Mouse (Mus musculus): ENCODE results near the gene Tmem210. TPM values are rescaled to one million over a fixed set of nuclear protein-coding genes. Genes with fewer than 3 reads are reported as not detected.
A peak's percentile ranks its signal among the peaks of the same experiment; 100 is the strongest.

Tmem210 gene
- polyA plus RNA-seq, 1 experiment from 2014 or later: not detected

- H3K27me3 ChIP-seq (ENCODE audit: control insufficient read depth, insufficient read depth, low read length): peaks cover 33% of the 10 kb centered on the region
- no peak overlapping the region for H3K9ac ChIP-seq (ENCODE audit: low read length)
- ATAC-seq (replicated peaks; ENCODE audit: low FRiP score) (no peak), DNase-seq (ENCODE audit: low spot score) (no peak)
- H3K4me3 ChIP-seq (ENCODE audit: low read depth, low read length): no peak overlapping the region
- no peaks in the 10 kb centered on the region for H3K9me3 ChIP-seq (ENCODE audit: control insufficient read depth, low read length)
- H3K4me1 ChIP-seq (replicated peaks; ENCODE audit: control insufficient read depth, insufficient read depth, low read length): no peaks in the 10 kb centered on the region
- WGBS: 5% methylated on average over 11 of the region's 11 CpGs
- no peak overlapping the region for H3K27ac ChIP-seq (ENCODE audit: low read depth, low read length)
- no peak overlapping the region for H3K4me2 ChIP-seq (ENCODE audit: low read depth, low read length, severe bottlenecking)
- H3K36me3 ChIP-seq (ENCODE audit: control insufficient read depth, insufficient read depth, low read length): no peaks in the 10 kb centered on the region
Measured at GRCm38 (mm10) chr2:25311491-25311891, 23.5 kb downstream of the Tmem210 start.

DNA sequence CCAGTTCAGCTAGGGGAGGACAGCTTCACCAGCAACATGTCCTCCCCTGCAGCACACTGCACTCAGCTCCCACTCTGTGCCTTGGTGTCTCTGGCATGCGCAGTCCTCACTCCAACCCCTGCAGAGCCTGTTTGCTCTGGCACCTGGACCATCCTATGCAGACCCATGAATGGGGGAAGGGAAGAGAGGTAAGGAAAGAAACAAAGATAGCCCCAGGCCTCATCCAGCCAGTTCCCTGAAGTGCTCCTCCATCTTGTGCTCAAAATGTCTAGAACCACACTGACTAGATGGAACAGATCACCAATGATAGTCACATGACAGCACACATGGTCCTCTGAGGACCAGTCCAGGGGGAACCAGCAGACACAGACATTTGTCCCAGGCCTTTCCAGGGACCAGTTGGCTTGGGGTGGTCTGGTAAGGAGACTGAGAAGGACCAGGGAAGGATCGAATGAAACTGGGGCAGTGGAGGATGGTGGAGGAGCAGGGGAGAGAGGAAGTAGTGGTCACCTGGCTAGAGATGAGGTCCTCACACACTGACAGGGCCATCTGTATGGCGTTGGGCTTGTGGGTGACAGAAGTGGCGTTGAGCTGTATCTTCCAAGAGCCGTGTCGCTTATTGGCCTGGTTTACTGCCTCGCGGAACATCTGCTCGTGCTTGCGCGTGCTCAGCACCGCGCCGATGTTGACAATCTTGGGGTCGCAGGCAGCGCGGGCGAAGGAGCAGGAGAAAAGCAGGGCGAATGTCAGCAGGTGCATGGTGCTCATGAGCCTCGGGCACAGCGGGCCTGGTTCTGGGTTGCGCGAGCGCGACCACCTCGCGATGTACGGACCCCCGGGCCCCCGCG lies 30.4 kb downstream of the Tmem210 start:
- H3K9ac ChIP-seq (ENCODE audit: low read length): no peak overlapping the region; the same call in 1 of the 2 replicates
- ATAC-seq (replicated peaks; ENCODE audit: low FRiP score) (0 out of 2 replicates have a peak, but pooled peaks have one; percentile 7), DNase-seq (ENCODE audit: low spot score) (no peak)
- peak overlapping the region; percentile 57 for H3K4me2 ChIP-seq (ENCODE audit: low read depth, low read length, severe bottlenecking)
- H3K27me3 ChIP-seq (ENCODE audit: control insufficient read depth, insufficient read depth, low read length): peaks cover 23% of the 10 kb centered on the region
- no peaks in the 10 kb centered on the region for H3K36me3 ChIP-seq (ENCODE audit: control insufficient read depth, insufficient read depth, low read length)
- no peaks in the 10 kb centered on the region for H3K9me3 ChIP-seq (ENCODE audit: control insufficient read depth, low read length)
- no peak overlapping the region for H3K27ac ChIP-seq (ENCODE audit: low read depth, low read length)
- H3K4me3 ChIP-seq (ENCODE audit: low read depth, low read length): peak overlapping the region; percentile 28
- H3K4me1 ChIP-seq (replicated peaks; ENCODE audit: control insufficient read depth, insufficient read depth, low read length): peaks cover 3% of the 10 kb centered on the region; the same call in 1 of the 2 replicates
- WGBS: 8% methylated on average over 31 of the region's 31 CpGs

- H3K36me3 ChIP-seq (ENCODE audit: control insufficient read depth, insufficient read depth, low read length): no peaks in the 10 kb centered on the region
- peak within 1 kb of the TSS; percentile 24; the same call in 1 of the 2 replicates for H3K9ac ChIP-seq (ENCODE audit: low read length)
- peaks cover 23% of the 10 kb centered on the region for H3K27me3 ChIP-seq (ENCODE audit: control insufficient read depth, insufficient read depth, low read length)
- no peaks in the 10 kb centered on the region for H3K9me3 ChIP-seq (ENCODE audit: control insufficient read depth, low read length)
- no peak within 1 kb of the TSS for H3K27ac ChIP-seq (ENCODE audit: low read depth, low read length)
- H3K4me1 ChIP-seq (replicated peaks; ENCODE audit: control insufficient read depth, insufficient read depth, low read length): peaks cover 3% of the 10 kb centered on the region; the same call in 1 of the 2 replicates
- peak within 1 kb of the TSS; percentile 57 for H3K4me2 ChIP-seq (ENCODE audit: low read depth, low read length, severe bottlenecking)
- peak within 1 kb of the TSS; percentile 28 for H3K4me3 ChIP-seq (ENCODE audit: low read depth, low read length)
- 10% methylated on average over 58 of the region's 58 CpGs for WGBS
- DNase-seq (ENCODE audit: low spot score): peak; percentile 90
- 0 out of 2 replicates have a peak, but pooled peaks have one; percentile 44 for ATAC-seq (replicated peaks; ENCODE audit: low FRiP score)
Measured at GRCm38 (mm10) chr2:25318971-25319773, 31.2 kb downstream of the Tmem210 start, which contains the start of gene Grin1. Gene Grin1, minus strand, starts transcription at chr2:25319187.

- H3K27me3 ChIP-seq (ENCODE audit: control insufficient read depth, insufficient read depth, low read length): peaks cover 23% of the 10 kb centered on the region
- H3K4me3 ChIP-seq (ENCODE audit: low read depth, low read length): no peak overlapping the region
- no peaks in the 10 kb centered on the region for H3K36me3 ChIP-seq (ENCODE audit: control insufficient read depth, insufficient read depth, low read length)
- ATAC-seq (replicated peaks; ENCODE audit: low FRiP score) (no peak), DNase-seq (ENCODE audit: low spot score) (no peak)
- no peak overlapping the region for H3K27ac ChIP-seq (ENCODE audit: low read depth, low read length)
- H3K9me3 ChIP-seq (ENCODE audit: control insufficient read depth, low read length): no peaks in the 10 kb centered on the region
- WGBS: 40% methylated on average over 2 of the region's 2 CpGs
- H3K4me1 ChIP-seq (replicated peaks; ENCODE audit: control insufficient read depth, insufficient read depth, low read length): peaks cover 3% of the 10 kb centered on the region; the same call in 1 of the 2 replicates
- no peak overlapping the region for H3K4me2 ChIP-seq (ENCODE audit: low read depth, low read length, severe bottlenecking)
- H3K9ac ChIP-seq (ENCODE audit: low read length): no peak overlapping the region
Measured at GRCm38 (mm10) chr2:25320084-25320483, 32.1 kb downstream of the Tmem210 start.

GRCm38 (mm10) chr2:25326036-25326435 lies 38.1 kb downstream of the Tmem210 start:
- Histone ChIP-seq H3K4me3 (ENCODE audit: low read depth, low read length) (no peak overlapping the region), H3K36me3 (ENCODE audit: control insufficient read depth, insufficient read depth, low read length) (no peaks in the 10 kb centered on the region), H3K27me3 (ENCODE audit: control insufficient read depth, insufficient read depth, low read length) (no peaks in the 10 kb centered on the region), H3K27ac (ENCODE audit: low read depth, low read length) (no peak overlapping the region), H3K9me3 (ENCODE audit: control insufficient read depth, low read length) (no peaks in the 10 kb centered on the region), H3K9ac (ENCODE audit: low read length) (no peak overlapping the region), H3K4me2 (ENCODE audit: low read depth, low read length, severe bottlenecking) (no peak overlapping the region), H3K4me1 (replicated peaks; ENCODE audit: control insufficient read depth, insufficient read depth, low read length) (no peaks in the 10 kb centered on the region)
- no peak for ATAC-seq (replicated peaks; ENCODE audit: low FRiP score)
- DNase-seq (ENCODE audit: low spot score): no peak
- 80% methylated on average over 2 of the region's 2 CpGs for WGBS

- Histone ChIP-seq H3K36me3 (ENCODE audit: control insufficient read depth, insufficient read depth, low read length) (no peaks in the 10 kb centered on the region), H3K9ac (ENCODE audit: low read length) (no peak overlapping the region), H3K27me3 (ENCODE audit: control insufficient read depth, insufficient read depth, low read length) (no peaks in the 10 kb centered on the region), H3K4me2 (ENCODE audit: low read depth, low read length, severe bottlenecking) (no peak overlapping the region), H3K4me3 (ENCODE audit: low read depth, low read length) (no peak overlapping the region), H3K4me1 (replicated peaks; ENCODE audit: control insufficient read depth, insufficient read depth, low read length) (peaks cover 3% of the 10 kb centered on the region; the same call in 1 of the 2 replicates), H3K27ac (ENCODE audit: low read depth, low read length) (no peak overlapping the region), H3K9me3 (ENCODE audit: control insufficient read depth, low read length) (no peaks in the 10 kb centered on the region)
- DNase-seq (ENCODE audit: low spot score): no peak
- 38% methylated on average over 7 of the region's 7 CpGs for WGBS
- ATAC-seq (replicated peaks; ENCODE audit: low FRiP score): no peak
Measured at GRCm38 (mm10) chr2:25328440-25328839, 40.5 kb downstream of the Tmem210 start.

DNA sequence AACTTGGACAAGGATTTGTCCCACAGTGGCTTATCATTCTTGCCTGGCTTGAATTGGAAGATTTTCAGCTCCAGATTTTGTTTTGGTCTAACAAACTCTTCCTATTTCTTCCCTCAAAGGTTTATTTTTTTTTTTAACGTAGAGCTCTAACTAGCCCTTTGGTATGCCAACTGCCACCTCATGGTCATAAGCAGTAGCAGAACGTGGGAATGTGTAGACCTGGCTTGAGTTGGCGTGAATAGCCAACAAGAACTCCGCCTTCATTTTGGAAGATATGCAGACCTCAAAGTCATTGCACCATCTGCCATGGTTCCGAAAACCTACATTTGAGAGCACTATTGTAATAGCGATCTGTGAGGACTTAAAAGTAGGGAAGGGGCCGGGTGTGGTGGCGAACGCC lies 43.5 kb downstream of the Tmem210 start:
- Histone ChIP-seq H3K4me1 (replicated peaks; ENCODE audit: control insufficient read depth, insufficient read depth, low read length) (peaks cover 6% of the 10 kb centered on the region; the same call in 1 of the 2 replicates), H3K36me3 (ENCODE audit: control insufficient read depth, insufficient read depth, low read length) (no peaks in the 10 kb centered on the region), H3K4me3 (ENCODE audit: low read depth, low read length) (peak overlapping the region; percentile 91), H3K27me3 (ENCODE audit: control insufficient read depth, insufficient read depth, low read length) (no peaks in the 10 kb centered on the region), H3K9me3 (ENCODE audit: control insufficient read depth, low read length) (no peaks in the 10 kb centered on the region), H3K9ac (ENCODE audit: low read length) (peak overlapping the region; percentile 92), H3K27ac (ENCODE audit: low read depth, low read length) (no peak overlapping the region), H3K4me2 (ENCODE audit: low read depth, low read length, severe bottlenecking) (peak overlapping the region; percentile 54)
- 63% methylated on average over 9 of the region's 9 CpGs for WGBS
- DNase-seq (ENCODE audit: low spot score): no peak
- ATAC-seq (replicated peaks; ENCODE audit: low FRiP score): no peak
